Comparison of ENCODE assay signal across 9 mouse cellular contexts in genomic region chr13:24799378-24799777, GRCm38 (mm10). TPM values are rescaled to one million over a fixed set of nuclear protein-coding genes. Genes with fewer than 3 reads are reported as not detected.
A peak's percentile ranks its signal among the peaks of the same experiment; 100 is the strongest.
DNase-seq lines count a peak whose midpoint lies in the region; ATAC-seq lines count a peak whose summit lies in the region.
"Had no signal": no experiment of that assay in that cellular context is flagged by ENCODE, and none has a peak within 500 bp of the region (broad histone marks: within the 10 kb centered on the region; RNA-seq: fewer than 3 reads in every experiment).

No protein-coding gene starts in this region.

- ATAC-seq in neural tube, embryonic 11.5 days (ENCODE audit: insufficient read depth, low FRiP score, low TSS enrichment) = no peak
- ATAC-seq in limb, embryonic 15.5 days (ENCODE audit: insufficient number of reproducible peaks, low FRiP score, low TSS enrichment, low read depth) = no peak

- H3K4me3 ChIP-seq in neural tube, embryonic 11.5 days (ENCODE audit: low read depth, low read length) = no peak overlapping the region
- peak overlapping the region; percentile 95 for H3K4me3 ChIP-seq in limb, embryonic 15.5 days

- no peaks in the 10 kb centered on the region for H3K9me3 ChIP-seq in neural tube, embryonic 11.5 days (ENCODE audit: control insufficient read depth, low read length)
- H3K9me3 ChIP-seq in limb, embryonic 15.5 days = no peaks in the 10 kb centered on the region

- H3K27ac ChIP-seq in neural tube, embryonic 11.5 days (ENCODE audit: low read depth, low read length) = no peak overlapping the region
- H3K27ac ChIP-seq in limb, embryonic 15.5 days = peak overlapping the region; percentile 100; the same call in 1 of the 2 replicates

- H3K36me3 ChIP-seq in neural tube, embryonic 11.5 days (ENCODE audit: control insufficient read depth, insufficient read depth, low read length) = no peaks in the 10 kb centered on the region
- H3K36me3 ChIP-seq in limb, embryonic 15.5 days = no peaks in the 10 kb centered on the region

- H3K4me1 ChIP-seq in neural tube, embryonic 11.5 days (ENCODE audit: control insufficient read depth, insufficient read depth, low read length) = peaks cover 5% of the 10 kb centered on the region; the same call in 1 of the 2 replicates
- peaks cover 13% of the 10 kb centered on the region; the same call in 1 of the 2 replicates for H3K4me1 ChIP-seq in limb, embryonic 15.5 days

- 71% methylated on average over 5 of the region's 5 CpGs for WGBS in neural tube, embryonic 11.5 days
- 64% methylated on average over 5 of the region's 5 CpGs for WGBS in limb, embryonic 15.5 days

- DNase-seq in cerebellum, adult 11-12 months = peak; percentile 32
- no peak for DNase-seq in cerebellum, adult 9-10 months
- DNase-seq in neural tube, embryonic 11.5 days (ENCODE audit: low spot score) = no peak
- DNase-seq in neural tube, embryonic 10.5 days (ENCODE audit: extremely low spot score, low spot score) = no peak
- DNase-seq in Muller cell, postnatal 12 days (ENCODE audit: inconsistent ontology term) = no peak
- DNase-seq in right cerebral cortex, postnatal 10 days (ENCODE audit: low spot score in 2 of 2) = no peak
- no peak for DNase-seq in layer of hippocampus, adult 18-20 months (ENCODE audit: low spot score in 2 of 2)

- H3K27me3 ChIP-seq in neural tube, embryonic 11.5 days (ENCODE audit: control insufficient read depth, insufficient read depth, low read length) = no peaks in the 10 kb centered on the region
- H3K27me3 ChIP-seq in limb, embryonic 15.5 days = no peaks in the 10 kb centered on the region

- peak overlapping the region; percentile 63; the same call in 1 of the 2 replicates for H3K4me2 ChIP-seq in neural tube, embryonic 11.5 days (ENCODE audit: low read depth)
- peak overlapping the region; percentile 77 for H3K4me2 ChIP-seq in limb, embryonic 15.5 days

- no peak overlapping the region for H3K9ac ChIP-seq in neural tube, embryonic 11.5 days (ENCODE audit: low read length)
- no peak overlapping the region for H3K9ac ChIP-seq in limb, embryonic 15.5 days

RNA-seq across cellular contexts. Expression of gene BC005537, which starts 2.1 kb away (rescaled TPM):
- polyA plus RNA-seq in neural tube, embryonic 11.5 days (2014; fragmentation: Nextera tagmentation; extraction: Ambion mirVana) = 18.8 and 22.0 TPM in 2 replicates
- polyA plus RNA-seq in limb, embryonic 15.5 days (2015; fragmentation: Nextera tagmentation; extraction: Ambion mirVana) = 14.1 and 15.0 TPM in 2 replicates
- total RNA-seq in layer of hippocampus, adult 18-20 months (2021) = 100 to 1,000 TPM; 136 to 142 TPM

RNA-seq across cellular contexts. Expression of gene Acot13, which starts 32.0 kb away (rescaled TPM):
- polyA plus RNA-seq in neural tube, embryonic 11.5 days (2014; fragmentation: Nextera tagmentation; extraction: Ambion mirVana) = 48.5 and 55.1 TPM in 2 replicates
- 66.3 and 75.3 TPM in 2 replicates for polyA plus RNA-seq in limb, embryonic 15.5 days (2015; fragmentation: Nextera tagmentation; extraction: Ambion mirVana)
- 100 to 1,000 TPM; 119 to 124 TPM for total RNA-seq in layer of hippocampus, adult 18-20 months (2021)

RNA-seq across cellular contexts. Expression of gene Tdp2, which starts 32.1 kb away (rescaled TPM):
- polyA plus RNA-seq in neural tube, embryonic 11.5 days (2014; fragmentation: Nextera tagmentation; extraction: Ambion mirVana) = 62.8 and 66.7 TPM in 2 replicates
- 44.3 and 46.2 TPM in 2 replicates for polyA plus RNA-seq in limb, embryonic 15.5 days (2015; fragmentation: Nextera tagmentation; extraction: Ambion mirVana)
- total RNA-seq in layer of hippocampus, adult 18-20 months (2021) = 10 to 100 TPM; 19.5 to 20.1 TPM

RNA-seq across cellular contexts. Expression of gene Gmnn, which starts 37.7 kb away (rescaled TPM):
- 110 and 124 TPM in 2 replicates for polyA plus RNA-seq in neural tube, embryonic 11.5 days (2014; fragmentation: Nextera tagmentation; extraction: Ambion mirVana)
- 72.6 and 73.7 TPM in 2 replicates for polyA plus RNA-seq in limb, embryonic 15.5 days (2015; fragmentation: Nextera tagmentation; extraction: Ambion mirVana)
- 1 to 10 TPM; 2.2 to 3.0 TPM for total RNA-seq in layer of hippocampus, adult 18-20 months (2021)

RNA-seq across cellular contexts. Expression of gene D130043K22Rik, which starts 45.6 kb away (rescaled TPM):
- 0.53 and 1.2 TPM in 2 replicates for polyA plus RNA-seq in neural tube, embryonic 11.5 days (2014; fragmentation: Nextera tagmentation; extraction: Ambion mirVana)
- polyA plus RNA-seq in limb, embryonic 15.5 days (2015; fragmentation: Nextera tagmentation; extraction: Ambion mirVana) = 0.04 and 0.06 TPM in 2 replicates
- total RNA-seq in layer of hippocampus, adult 18-20 months (2021) = 10 to 100 TPM; 24.6 to 26.1 TPM
- total RNA-seq: neutrophil, adult 5-6 weeks had no signal
